Mouse (Mus musculus) heart, embryonic 12.5 days (tissue): Measurements from ENCODE around the gene Tmem63a. TPM values are rescaled to one million over a fixed set of nuclear protein-coding genes. Genes with fewer than 3 reads are reported as not detected.

Experiments used
- ATAC-seq: fragments of 200-750 bp; cut with Nextera tagmentation; 2 replicates; pipeline ENCODE4 v1.8.0; 2017; ENCODE audit warnings: moderate TSS enrichment, moderate library complexity; ENCODE audit not compliant: insufficient number of reproducible peaks, low FRiP score
- H3K27ac ChIP-seq: fragments of 300-500 bp; sonication (generic); 2 replicates; pipeline ENCODE4 v1.5.1; 2016; ENCODE audit warnings: mild to moderate bottlenecking, moderate library complexity; ENCODE audit not compliant: poor library complexity, severe bottlenecking
- H3K27me3 ChIP-seq: fragments of 300-500 bp; sonication (generic); replicated peaks from 2 replicates; pipeline ENCODE4 v1.6.1; 2016; ENCODE audit warnings: mild to moderate bottlenecking, moderate library complexity
- H3K36me3 ChIP-seq: fragments of 300-500 bp; sonication (generic); 2 replicates; pipeline ENCODE4 v1.6.1; 2016; ENCODE audit warnings: mild to moderate bottlenecking, moderate library complexity
- H3K4me1 ChIP-seq: fragments of 300-500 bp; sonication (generic); replicated peaks from 2 replicates; pipeline ENCODE4 v1.6.1; 2016; ENCODE audit warnings: mild to moderate bottlenecking
- H3K4me2 ChIP-seq: fragments of 300-500 bp; sonication (generic); 2 replicates; pipeline ENCODE4 v1.6.1; 2016; ENCODE audit warnings: mild to moderate bottlenecking, moderate library complexity
- H3K4me3 ChIP-seq: fragments of 300-500 bp; sonication (generic); 2 replicates; pipeline ENCODE4 v1.5.1; 2016; ENCODE audit warnings: mild to moderate bottlenecking
- H3K9ac ChIP-seq: fragments of 300-500 bp; sonication (generic); 2 replicates; pipeline ENCODE4 v1.6.1; 2016; ENCODE audit warnings: mild to moderate bottlenecking, moderate library complexity
- H3K9me3 ChIP-seq: fragments of 300-500 bp; sonication (generic); replicated peaks from 2 replicates; pipeline ENCODE4 v1.6.1; 2016; ENCODE audit warnings: mild to moderate bottlenecking, moderate library complexity
- WGBS: fragments of 180-500 bp; shearing (Covaris S2); methylation state at CpG from one replicate; pipeline ENCODE4 v1.1.7; 2016; 5-methylcytosine and 5-hydroxymethylcytosine counted together
- polyA plus RNA-seq: library from polyadenylated mRNA; unstranded; fragments of >200 nt; fragmentation: Nextera tagmentation; extraction: Ambion mirVana; gene quantifications from 2 replicates; pipeline ENCODE4 v1.2.1, GENCODE M21; 2016

Tmem63a gene
- polyA plus RNA-seq, 1 experiment from 2014 or later = 10.2 TPM

- no peak overlapping the region for H3K4me3 ChIP-seq
- H3K4me1 ChIP-seq = no peaks in the 10 kb centered on the region
- H3K36me3 ChIP-seq = no peaks in the 10 kb centered on the region
- H3K27ac ChIP-seq = no peak overlapping the region
- no peaks in the 10 kb centered on the region for H3K9me3 ChIP-seq
- H3K9ac ChIP-seq = no peak overlapping the region
- H3K27me3 ChIP-seq = peaks cover 17% of the 10 kb centered on the region; the same call in 1 of the 2 replicates
- 41% methylated on average over 3 of the region's 3 CpGs for WGBS
- H3K4me2 ChIP-seq = no peak overlapping the region
- ATAC-seq = no peak
These were observed 50.0 kb downstream of the Tmem63a start for GRCm38 (mm10) chr1:180992142-180992541.

DNA sequence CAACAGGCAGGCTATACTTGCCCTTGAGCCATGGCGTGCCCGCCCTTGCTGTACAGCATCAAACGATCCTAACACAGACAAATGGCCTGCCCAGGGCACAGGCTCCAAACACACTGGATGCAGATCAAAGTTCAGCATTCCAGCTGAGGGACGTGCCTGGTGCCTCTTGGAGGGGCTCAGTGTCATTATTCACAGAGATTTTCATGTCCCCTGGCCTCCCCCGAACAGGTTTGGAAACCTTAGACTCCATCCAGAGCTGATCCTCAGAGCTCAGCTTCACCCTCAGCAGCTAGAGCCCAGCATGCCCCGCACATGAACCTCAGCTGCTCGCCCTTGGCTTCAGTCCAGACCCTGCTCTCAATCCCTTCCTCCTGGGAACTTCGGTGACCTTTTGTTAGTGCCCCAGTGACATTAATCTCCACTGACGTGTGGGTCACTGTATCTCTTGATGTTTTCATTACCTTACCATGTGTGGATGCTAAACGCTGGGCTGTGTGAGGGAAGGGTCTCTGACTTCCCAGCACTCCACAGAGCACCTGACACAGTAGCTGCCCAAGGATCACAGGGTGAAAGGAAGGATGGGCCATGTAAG is 58.5 kb downstream of the Tmem63a start:
- 0 out of 2 replicates have a peak, but pooled peaks cover 8% of the 10 kb centered on the region for H3K4me1 ChIP-seq
- no peak overlapping the region for H3K9ac ChIP-seq
- no peak overlapping the region for H3K27ac ChIP-seq
- 47% methylated on average over 10 of the region's 10 CpGs for WGBS
- no peaks in the 10 kb centered on the region for H3K9me3 ChIP-seq
- no peaks in the 10 kb centered on the region for H3K27me3 ChIP-seq
- no peak for ATAC-seq
- H3K36me3 ChIP-seq = no peaks in the 10 kb centered on the region
- no peak overlapping the region for H3K4me2 ChIP-seq
- no peak overlapping the region for H3K4me3 ChIP-seq

- 71% methylated on average over 3 of the region's 3 CpGs for WGBS
- H3K9ac ChIP-seq = no peak overlapping the region
- no peak for ATAC-seq
These were observed 59.1 kb downstream of the Tmem63a start for GRCm38 (mm10) chr1:181001217-181001616.

GRCm38 (mm10) chr1:181001621-181002020 is 59.5 kb downstream of the Tmem63a start:
- no peak overlapping the region for H3K9ac ChIP-seq
- H3K4me2 ChIP-seq = no peak overlapping the region
- no peak overlapping the region for H3K4me3 ChIP-seq
- no peaks in the 10 kb centered on the region for H3K27me3 ChIP-seq
- WGBS = 81% methylated on average over 3 of the region's 3 CpGs
- 0 out of 2 replicates have a peak, but pooled peaks cover 8% of the 10 kb centered on the region for H3K4me1 ChIP-seq
- no peaks in the 10 kb centered on the region for H3K36me3 ChIP-seq
- no peaks in the 10 kb centered on the region for H3K9me3 ChIP-seq
- no peak overlapping the region for H3K27ac ChIP-seq
- no peak for ATAC-seq

More at GRCm38 (mm10) chr1:181001217-181001616, 59.1 kb downstream of the Tmem63a start:
- Histone ChIP-seq H3K4me3 (no peak overlapping the region), H3K27ac (no peak overlapping the region), H3K9me3 (no peaks in the 10 kb centered on the region), H3K4me2 (no peak overlapping the region), H3K36me3 (no peaks in the 10 kb centered on the region), H3K4me1 (0 out of 2 replicates have a peak, but pooled peaks cover 8% of the 10 kb centered on the region), H3K27me3 (no peaks in the 10 kb centered on the region)

GRCm38 (mm10) chr1:181003790-181004189 is 61.6 kb downstream of the Tmem63a start:
- WGBS = 79% methylated on average over 2 of the region's 2 CpGs
- ATAC-seq = no peak
- H3K27me3 ChIP-seq = no peaks in the 10 kb centered on the region

GRCm38 (mm10) chr1:181005331-181005730 is 63.2 kb downstream of the Tmem63a start:
- H3K36me3 ChIP-seq = no peaks in the 10 kb centered on the region
- ATAC-seq = no peak
- H3K4me3 ChIP-seq = no peak overlapping the region
- 71% methylated on average over 8 of the region's 8 CpGs for WGBS
- H3K9ac ChIP-seq = no peak overlapping the region
- no peaks in the 10 kb centered on the region for H3K9me3 ChIP-seq
- no peak overlapping the region for H3K4me2 ChIP-seq
- H3K27me3 ChIP-seq = no peaks in the 10 kb centered on the region
- peaks cover 13% of the 10 kb centered on the region for H3K4me1 ChIP-seq
- no peak overlapping the region for H3K27ac ChIP-seq

More at GRCm38 (mm10) chr1:181003790-181004189, 61.6 kb downstream of the Tmem63a start:
- H3K27ac ChIP-seq = no peak overlapping the region
- H3K4me3 ChIP-seq = no peak overlapping the region
- H3K4me1 ChIP-seq = 0 out of 2 replicates have a peak, but pooled peaks cover 8% of the 10 kb centered on the region
- H3K9ac ChIP-seq = no peak overlapping the region
- H3K9me3 ChIP-seq = no peaks in the 10 kb centered on the region
- no peak overlapping the region for H3K4me2 ChIP-seq
- H3K36me3 ChIP-seq = no peaks in the 10 kb centered on the region

DNA sequence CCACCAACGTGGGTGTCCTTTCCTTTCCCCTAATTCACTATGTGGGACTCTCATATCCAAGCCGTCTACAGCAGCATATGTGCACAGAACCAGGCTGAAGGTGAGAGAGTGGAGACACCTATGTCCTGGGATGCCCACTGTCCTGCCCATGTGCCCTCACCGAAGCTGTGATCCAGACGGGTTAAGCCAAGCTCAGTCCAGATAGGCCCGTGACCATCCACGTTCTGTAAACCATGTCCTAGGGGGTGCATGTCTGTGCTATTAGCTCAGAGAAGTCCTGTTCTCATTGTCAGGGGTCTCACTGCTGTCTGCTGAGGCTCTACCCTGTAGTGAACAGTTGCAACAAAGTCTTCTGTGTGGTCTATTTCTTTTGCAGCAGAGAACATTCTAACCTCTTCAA is 65.7 kb downstream of the Tmem63a start:
- Histone ChIP-seq H3K27me3 (no peaks in the 10 kb centered on the region), H3K36me3 (no peaks in the 10 kb centered on the region), H3K9me3 (no peaks in the 10 kb centered on the region), H3K9ac (no peak overlapping the region), H3K4me1 (peaks cover 12% of the 10 kb centered on the region), H3K4me2 (no peak overlapping the region), H3K4me3 (no peak overlapping the region), H3K27ac (no peak overlapping the region)
- 72% methylated on average over 6 of the region's 6 CpGs for WGBS
- ATAC-seq = no peak

- H3K36me3 ChIP-seq = no peaks in the 10 kb centered on the region
- no peak overlapping the region for H3K27ac ChIP-seq
- peaks cover 12% of the 10 kb centered on the region for H3K4me1 ChIP-seq
- no peaks in the 10 kb centered on the region for H3K27me3 ChIP-seq
- no peak overlapping the region for H3K4me3 ChIP-seq
- no peak for ATAC-seq
- H3K4me2 ChIP-seq = no peak overlapping the region
- no peaks in the 10 kb centered on the region for H3K9me3 ChIP-seq
- WGBS = 92% methylated on average over 2 of the region's 2 CpGs
- H3K9ac ChIP-seq = no peak overlapping the region
These were observed 66.1 kb downstream of the Tmem63a start for GRCm38 (mm10) chr1:181008266-181008665.

- no peak for ATAC-seq
- Histone ChIP-seq H3K4me1 (peaks cover 12% of the 10 kb centered on the region), H3K9me3 (no peaks in the 10 kb centered on the region), H3K36me3 (no peaks in the 10 kb centered on the region), H3K4me2 (no peak overlapping the region), H3K27me3 (no peaks in the 10 kb centered on the region), H3K4me3 (no peak overlapping the region), H3K9ac (no peak overlapping the region), H3K27ac (no peak overlapping the region)
- WGBS = 84% methylated on average over 4 of the region's 4 CpGs
These were observed 67.0 kb downstream of the Tmem63a start for GRCm38 (mm10) chr1:181009011-181009590.

- H3K27ac ChIP-seq = no peak overlapping the region
These were observed 67.6 kb downstream of the Tmem63a start for GRCm38 (mm10) chr1:181009754-181010153.

DNA sequence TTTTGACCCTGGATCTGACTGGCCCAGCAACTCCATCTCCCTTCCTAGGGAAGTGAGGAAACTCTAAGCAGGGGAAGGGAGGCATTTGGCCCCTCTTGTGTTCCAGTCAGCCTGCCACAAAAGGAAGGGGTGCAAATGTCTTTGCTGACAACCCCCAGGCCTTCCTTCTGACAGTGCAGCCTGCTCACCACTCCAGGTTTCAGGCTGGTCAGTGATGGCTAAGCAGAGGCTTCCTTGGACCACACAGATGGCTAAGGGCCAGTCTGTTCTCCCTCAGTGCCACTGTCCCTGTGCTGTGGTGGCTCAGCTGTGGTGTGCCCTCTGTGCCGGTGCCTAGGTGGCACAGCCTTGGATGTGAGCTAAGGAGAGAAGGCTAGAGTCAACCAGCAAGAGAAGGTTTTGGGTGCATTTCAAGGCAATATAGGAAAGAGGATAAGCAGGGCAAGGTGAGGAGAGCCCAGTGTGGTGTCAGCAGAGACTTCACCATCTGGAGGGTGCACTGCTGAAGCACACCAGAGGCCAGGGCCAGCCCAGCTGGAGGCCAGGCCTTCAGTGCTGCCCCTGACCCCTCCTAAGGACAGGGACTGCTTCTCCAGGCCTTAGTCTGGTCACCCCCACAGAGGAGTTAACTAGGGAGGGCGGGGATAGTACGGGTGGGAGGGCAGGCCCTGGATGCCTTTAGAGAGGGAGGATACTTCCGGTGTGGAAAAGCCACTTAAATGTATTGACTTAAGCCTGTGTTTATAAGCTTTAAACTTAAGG is 68.2 kb downstream of the Tmem63a start:
- Histone ChIP-seq H3K4me3 (no peak overlapping the region), H3K9ac (no peak overlapping the region), H3K27ac (no peak overlapping the region), H3K27me3 (no peaks in the 10 kb centered on the region), H3K4me1 (peaks cover 18% of the 10 kb centered on the region), H3K4me2 (no peak overlapping the region), H3K9me3 (no peaks in the 10 kb centered on the region), H3K36me3 (no peaks in the 10 kb centered on the region)
- peak; percentile 43; the same call in 1 of the 2 replicates for ATAC-seq
- WGBS = 59% methylated on average over 4 of the region's 4 CpGs

More at GRCm38 (mm10) chr1:181009754-181010153, 67.6 kb downstream of the Tmem63a start:
- 48% methylated on average over 3 of the region's 3 CpGs for WGBS
- no peaks in the 10 kb centered on the region for H3K27me3 ChIP-seq
- peaks cover 12% of the 10 kb centered on the region for H3K4me1 ChIP-seq
- no peaks in the 10 kb centered on the region for H3K36me3 ChIP-seq
- H3K4me2 ChIP-seq = no peak overlapping the region
- no peaks in the 10 kb centered on the region for H3K9me3 ChIP-seq
- 0 out of 2 replicates have a peak, but pooled peaks have one; percentile 24 for ATAC-seq
- no peak overlapping the region for H3K9ac ChIP-seq
- H3K4me3 ChIP-seq = no peak overlapping the region
